Mouse (Mus musculus): ENCODE results near the gene Rps6ka5.

The Rps6ka5 gene

DNA sequence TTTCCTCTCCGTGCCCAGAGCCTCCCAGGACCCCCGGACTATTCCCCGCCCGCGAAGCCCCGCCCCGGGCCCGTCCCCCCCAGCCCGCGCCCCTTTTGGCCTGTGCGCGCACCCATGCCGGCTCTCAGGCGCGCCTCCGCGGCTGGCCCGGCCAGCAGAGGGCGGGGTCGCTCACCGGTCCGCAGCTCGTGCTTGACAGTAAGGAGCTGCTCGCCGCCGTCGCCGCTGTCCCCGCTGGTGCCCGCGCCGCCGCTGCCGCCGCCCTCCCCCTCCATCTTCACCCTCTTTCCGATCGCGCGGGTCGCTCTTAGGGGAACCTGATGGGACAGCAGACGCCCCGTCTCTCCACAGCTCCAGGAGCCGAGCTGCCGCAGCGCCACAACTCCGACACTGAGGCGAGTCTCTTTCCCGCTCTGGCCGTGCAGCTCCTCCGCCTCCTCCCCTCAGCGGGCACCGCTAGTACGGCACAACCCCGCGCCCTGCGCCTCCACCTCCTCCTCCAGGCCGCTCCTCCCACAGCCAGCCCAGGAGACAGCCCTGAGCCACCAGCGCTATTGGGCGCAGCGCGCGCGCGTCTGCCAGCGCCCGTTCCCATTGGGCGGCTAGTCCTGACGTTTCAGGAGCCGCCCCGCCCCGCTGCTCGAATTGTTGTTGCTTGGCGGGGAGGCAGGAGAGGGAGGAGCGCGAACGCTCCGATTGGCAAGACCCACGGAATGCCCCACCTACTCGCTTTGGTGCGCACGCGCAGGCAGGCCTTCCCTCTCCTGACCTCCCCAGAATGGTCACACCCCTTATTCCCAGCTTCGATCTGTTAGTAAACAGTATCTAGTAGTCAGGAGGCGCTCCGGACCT, 2.0 kb downstream of the Rps6ka5 start:
- peak; percentile 99 for DNase-seq

DNA sequence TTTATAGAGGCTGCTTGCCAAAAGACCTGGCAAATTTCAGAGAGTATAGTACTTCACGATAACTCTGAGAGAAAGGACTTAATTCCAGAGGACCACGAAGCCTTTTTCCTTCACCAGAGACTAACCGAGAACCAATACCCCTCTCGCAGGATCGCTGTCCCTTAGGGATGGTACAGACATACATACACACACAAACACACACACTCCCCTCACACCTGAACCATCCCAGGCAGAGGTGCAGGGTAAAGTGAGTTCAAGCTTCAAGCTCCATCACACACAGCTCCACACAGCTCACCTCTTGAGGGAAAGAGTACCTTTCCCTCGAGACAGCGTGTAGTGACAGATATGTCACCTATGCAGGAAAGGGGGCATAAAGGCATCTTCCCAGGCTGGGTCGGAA, 2.6 kb downstream of the Rps6ka5 start:
- DNase-seq: no peak

DNA sequence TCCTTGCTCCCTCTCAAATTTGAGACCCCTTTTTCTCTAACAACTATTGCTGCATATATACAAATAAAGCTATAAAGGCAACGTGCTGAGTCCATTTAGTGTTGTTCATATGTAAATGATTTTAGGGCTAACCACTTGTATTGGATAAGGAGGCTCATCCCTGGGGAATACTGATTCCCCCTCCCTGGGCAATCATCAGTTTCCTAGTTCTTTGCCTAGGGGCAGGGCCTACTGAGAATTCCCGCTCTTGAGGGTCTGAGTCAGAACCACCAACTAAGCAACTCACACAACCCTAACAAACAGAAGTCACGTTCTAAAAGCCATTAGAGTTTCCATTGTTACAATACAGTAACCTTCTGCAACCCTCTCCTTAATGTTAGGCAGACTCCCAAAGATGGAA, 6.0 kb downstream of the Rps6ka5 start:
- DNase-seq: no peak

DNA sequence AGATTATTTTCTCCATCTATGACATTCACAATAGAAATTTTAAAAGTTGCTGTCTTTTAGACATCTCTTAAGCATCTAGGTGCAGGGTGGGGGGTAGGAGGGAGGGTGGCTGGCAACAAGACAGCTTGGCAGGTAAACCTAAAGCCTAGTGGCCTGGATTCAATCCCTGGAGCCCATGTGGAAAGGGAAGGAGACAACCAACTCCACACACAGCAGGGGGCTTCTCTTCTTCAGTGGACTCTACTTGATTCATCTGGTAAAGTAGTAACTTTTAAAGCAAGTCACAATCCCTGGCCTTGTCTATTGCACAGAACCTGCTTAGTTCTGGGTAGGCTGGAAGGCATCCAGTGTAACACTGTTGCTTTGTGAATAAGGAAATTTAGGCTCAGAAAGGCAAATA, 9.3 kb downstream of the Rps6ka5 start:
- DNase-seq: no peak

DNA sequence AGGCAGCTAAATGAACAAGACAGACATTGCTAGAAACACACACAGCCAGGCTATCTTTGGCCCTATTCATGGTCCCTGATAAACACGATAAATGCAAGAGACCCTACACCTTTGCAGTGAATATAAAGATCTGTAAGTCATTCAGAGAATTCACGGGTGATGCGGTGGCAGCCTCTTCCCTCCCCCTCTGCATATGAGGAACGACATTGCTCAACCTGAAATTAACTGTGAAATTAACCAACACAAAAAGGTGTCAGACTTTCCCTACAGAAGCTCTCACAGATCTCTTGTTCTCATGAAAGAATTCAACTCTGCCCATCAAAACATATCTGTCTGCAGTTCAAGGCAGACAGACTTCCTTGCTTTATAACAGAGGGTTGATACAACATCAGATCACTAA, 9.8 kb downstream of the Rps6ka5 start:
- DNase-seq: no peak

DNA sequence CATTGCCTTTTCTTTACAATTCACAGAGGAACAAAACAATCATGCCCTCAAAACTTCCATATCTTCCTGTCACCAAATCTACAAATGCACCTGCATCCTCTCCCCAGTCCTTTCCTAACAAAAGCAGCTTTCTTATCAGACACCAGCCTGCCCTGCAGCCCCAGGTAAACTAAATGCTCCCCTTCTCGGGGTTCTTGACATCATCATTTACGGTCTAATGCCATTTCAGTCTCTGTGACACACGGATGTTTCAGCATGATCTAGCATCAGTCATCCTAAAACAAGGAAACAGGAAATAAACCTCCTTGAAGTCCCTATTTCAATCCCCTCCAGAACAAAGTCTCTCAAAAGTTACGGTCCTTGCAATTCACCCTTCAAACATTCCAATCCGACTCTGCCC, 15.0 kb downstream of the Rps6ka5 start:
- DNase-seq: no peak

DNA sequence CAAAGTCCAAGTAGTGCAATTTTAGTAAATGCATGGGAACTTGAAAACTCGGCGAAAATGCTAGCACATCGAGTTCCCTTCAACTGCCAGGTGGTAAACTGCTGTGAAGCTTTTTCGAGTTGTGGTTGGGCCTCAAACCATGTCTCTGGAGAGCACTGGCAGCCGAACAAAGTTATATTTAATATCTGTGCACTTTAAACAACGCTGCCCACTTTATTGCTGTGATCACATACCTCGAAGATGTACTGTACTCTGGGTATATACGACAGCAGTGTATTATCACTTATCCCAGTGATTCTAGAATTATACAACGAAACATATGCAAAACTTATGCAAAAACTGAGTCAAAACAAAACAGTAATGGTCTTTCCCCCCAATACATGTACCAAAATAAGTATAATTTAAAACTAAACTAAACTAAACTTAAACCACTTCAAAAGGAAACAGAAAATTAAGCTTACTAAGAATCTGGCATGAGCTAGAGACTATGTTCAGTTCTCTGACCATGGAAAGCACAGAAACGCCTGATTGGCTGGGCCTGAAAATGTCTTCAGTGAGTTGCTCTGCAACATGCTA, 15.6 kb downstream of the Rps6ka5 start:
- no peak for DNase-seq

DNA sequence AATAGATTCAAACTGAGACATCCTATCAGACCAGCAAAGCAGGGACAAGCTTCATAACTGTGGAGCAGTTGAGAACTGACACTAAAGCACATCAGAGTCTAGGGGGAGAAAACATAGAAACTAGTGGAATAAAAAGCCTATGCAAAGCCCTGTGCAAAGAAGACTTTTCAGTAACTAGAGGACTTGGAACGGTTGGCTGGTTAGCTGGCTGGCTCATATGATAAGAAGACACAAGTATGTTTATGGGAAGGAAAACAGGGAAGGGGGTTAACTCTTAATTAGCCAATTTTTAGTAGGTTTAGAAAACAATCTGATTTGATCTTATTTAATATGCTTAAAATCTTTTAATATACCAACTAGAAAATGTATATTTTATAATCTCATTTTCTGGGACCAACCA, 16.4 kb downstream of the Rps6ka5 start:
- DNase-seq: no peak

DNA sequence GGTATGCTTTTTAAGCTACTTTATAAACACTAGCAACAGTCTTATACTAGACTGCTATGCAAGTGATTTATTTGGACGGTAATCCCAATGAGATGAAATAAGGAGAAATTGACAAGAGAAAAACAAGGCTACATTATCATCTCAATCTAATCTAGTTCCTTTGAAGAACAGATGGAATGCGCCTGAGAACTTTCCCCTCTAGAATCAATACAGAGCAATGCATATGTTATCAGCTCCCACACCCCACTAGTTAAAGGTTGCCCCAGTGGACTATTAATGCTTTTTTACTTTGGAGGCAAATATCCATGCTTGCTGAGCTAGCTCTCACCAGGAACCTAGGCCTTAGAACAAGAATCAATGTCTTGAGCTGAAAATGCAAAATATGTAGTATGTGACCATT, 19.5 kb downstream of the Rps6ka5 start:
- no peak for DNase-seq

DNA sequence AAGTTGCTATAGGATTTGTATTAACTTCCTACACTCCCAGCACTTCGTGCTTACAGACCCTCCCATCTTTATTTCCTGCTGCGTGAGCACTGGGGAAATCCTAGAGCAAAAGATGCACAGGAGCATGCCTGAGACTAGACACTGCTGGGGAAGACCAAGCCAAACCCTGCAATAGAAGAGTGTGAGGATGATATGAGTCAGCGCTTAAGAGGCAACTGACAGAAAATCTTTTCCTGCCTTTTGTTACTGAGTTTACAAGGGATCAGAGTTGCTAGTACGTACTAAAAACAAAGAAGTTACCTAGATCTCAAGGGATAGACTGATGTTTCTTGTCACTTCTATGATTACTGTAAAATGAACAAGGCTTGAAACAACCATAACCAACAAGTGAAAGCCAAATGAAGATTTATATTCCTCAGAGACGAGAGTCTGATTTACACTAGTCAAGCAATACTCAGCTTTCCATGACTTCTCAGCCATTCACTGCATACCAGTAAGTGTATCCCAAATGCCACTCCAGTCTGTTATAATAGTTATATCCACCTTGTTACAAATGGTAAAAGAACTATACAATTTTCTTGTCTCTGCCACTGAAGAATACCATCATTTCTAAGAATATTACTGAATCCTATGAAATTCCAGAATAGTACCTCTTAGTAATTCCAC, 21.6 kb downstream of the Rps6ka5 start:
- no peak for DNase-seq

DNA sequence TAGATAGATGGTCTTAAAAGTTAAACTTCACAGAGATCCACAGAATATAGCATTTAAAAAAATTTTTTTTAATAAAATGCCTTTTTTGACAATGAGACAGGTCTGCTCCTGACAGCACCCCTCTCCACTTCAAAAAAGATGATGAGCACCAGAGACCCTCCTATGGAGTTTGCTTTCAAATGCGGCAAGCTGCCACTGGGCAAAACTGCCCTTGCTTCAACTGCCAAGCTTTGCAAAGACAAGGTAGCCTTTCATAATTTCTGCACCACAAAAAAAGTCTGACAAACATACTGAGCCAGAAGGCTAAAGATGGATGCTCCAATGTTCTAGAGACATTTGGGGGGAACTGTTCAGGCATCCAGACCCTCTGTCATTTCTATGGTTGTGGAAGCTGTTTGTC, 28.8 kb downstream of the Rps6ka5 start:
- no peak for DNase-seq

DNA sequence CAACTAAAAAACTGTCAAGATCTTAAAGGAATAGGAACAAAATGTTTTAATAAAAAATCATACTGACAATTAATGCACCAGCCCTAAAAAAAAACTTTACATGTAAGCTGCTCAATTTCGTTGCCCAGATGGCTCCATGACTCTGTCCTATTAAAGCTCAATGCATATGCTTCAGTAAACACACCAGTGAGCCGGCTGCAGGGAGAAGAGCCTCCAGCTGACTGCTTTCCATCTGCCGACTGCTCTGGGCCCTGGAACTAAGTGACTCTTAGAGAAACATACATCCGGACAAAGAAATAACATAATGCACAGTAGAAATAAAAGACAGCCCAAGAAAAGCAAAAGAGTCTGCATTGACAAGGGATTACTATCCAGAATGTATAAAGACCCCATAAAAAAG, 30.2 kb downstream of the Rps6ka5 start:
- no peak for DNase-seq

DNA sequence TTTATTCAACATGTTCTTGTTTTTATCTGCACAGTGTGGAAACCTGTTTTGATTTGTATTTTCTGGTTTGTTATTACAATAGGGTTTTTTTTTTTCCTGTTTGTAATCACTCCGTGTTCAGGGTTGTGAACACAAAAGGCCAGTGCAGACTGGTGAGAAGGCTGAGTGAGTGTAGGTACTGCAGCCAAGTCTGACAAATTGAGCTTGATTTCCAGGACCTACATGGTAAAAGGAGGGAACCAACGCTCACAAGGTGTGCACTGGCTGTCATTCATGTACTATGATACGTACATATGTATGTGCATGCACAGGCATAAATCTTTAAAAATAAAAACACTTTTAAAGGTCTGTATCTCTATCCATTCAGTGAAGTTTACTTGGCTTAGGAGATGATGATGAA, 31.5 kb downstream of the Rps6ka5 start:
- no peak for DNase-seq

DNA sequence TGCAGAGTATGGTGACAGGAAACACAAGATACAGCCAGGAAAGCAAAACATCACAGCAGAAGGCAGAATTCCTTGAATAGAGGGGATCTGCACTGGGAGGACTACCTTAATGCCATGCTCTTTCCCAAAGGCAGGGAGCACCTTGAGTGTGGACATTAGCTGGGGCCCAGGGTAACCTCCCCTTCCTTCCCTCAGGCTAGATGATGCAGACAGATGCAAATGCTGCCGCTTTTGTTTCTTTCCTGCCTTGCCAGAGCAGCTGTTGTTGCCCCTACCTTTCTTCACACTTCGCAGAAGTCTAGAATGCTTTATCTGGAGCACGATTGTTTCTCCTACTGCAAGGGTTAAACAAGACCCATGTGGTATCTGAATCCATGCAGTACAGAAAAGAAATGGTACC, 34.6 kb downstream of the Rps6ka5 start:
- no peak for DNase-seq

DNA sequence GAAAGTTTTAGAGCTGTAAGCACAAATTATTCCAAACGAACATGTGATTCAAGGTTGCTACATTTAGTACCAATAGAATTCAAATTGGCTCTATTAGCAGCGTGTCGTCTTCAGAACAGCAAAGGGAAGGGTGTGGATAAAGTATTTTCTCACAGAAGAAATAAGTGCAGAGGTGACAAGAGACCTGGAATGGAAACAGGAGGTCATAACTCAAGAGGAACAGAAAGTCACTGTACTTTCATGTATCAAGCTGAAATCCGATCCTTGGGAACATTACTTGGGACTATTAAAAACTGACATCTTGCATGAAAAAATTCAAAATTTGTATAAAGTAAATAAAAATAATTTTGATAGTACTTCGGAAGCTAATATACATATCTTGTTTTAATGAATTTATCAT, 36.3 kb downstream of the Rps6ka5 start:
- DNase-seq: no peak

DNA sequence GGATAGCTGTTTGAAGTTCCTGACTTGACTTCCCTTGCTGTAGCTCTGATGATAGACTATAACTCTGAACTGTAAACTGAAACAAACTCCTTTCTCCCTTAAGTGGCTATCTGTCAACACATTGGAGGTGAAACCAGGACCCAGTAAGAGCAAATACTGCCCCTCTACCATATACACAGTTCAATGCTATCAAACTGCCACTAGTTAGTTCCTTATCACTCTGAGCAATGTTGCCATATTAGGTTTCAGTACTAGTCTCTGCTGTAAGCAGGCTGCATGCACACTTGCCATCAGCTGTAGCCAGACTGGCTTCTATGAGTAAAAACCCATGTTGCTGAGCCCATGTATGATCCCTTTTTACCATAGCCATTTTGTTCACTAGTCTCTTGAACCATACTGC, 38.6 kb downstream of the Rps6ka5 start:
- DNase-seq: no peak

DNA sequence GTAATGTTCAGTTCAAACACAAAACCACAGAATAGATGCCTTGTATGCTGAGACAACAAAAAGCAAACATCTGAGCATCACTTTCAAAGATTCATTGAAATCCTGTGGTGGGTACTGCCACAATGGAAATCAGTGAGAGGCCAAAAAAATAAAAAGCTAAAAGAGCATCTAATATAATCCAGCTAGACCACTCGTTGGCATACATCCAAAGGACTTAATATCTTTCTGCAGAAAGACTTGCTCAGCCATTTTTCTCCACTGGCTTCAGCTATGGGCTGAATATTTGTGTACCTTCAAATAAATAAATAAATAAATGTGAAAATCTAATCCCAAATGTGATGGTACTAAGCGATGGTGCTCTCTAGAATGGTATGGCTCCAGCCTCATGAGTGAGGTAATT, 39.8 kb downstream of the Rps6ka5 start:
- DNase-seq: no peak

DNA sequence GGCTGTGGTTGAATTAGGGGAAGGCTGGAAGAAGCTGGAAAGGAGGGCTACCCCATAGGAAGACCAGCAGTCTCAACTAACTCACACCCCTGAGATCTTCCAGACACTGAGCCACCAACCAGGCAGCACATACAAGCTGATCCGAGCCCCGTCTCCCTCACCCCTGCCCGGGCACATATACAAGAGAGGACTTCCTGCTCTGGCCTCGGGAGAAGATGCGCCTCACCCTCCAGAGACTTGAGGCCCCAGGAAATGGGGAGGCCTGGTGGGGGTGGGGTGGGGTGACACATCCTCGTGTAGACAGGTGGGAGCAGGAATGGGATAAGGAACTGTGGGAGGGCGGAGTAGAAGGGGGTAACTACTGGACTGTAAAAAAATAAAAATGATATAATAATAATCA, 45.0 kb downstream of the Rps6ka5 start:
- DNase-seq: no peak

DNA sequence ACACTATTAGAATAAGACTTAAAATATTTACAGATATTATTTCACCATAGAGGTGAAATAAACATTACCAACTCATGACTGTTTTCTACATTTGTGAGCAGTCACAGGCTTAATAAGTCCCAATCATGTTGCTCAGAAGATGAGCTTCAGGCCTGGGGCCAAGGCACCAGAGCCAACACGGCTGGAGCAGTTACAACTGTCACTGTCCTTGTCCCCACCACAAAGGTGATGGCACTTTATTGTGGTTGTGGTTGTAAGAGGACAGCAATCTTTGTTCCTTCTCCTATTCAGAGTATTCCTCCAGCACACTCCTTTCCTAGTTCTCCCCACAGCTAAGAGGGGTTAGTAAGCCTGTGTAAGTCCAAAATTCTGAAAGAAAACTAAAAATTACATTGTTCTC, 45.5 kb downstream of the Rps6ka5 start:
- no peak for DNase-seq

DNA sequence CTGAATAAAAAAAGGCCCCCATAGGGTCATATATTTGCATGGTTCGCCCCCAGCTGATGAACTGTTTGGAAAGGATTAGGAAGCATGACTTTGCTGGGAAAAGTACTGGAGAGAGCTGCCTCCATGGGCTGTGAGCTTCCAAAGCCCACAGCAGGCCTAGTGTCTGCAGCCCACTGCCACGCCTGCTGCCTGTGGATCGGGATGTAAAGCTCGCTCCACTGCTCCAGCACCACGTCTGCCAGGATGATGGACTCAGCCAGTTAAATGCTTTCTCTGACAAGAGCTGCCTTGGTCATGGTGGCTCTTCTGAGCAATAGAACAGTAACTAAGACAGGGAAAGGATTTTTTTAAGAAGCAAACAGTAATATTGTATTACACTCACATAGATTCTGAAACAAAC, 46.1 kb downstream of the Rps6ka5 start:
- no peak for DNase-seq

DNA sequence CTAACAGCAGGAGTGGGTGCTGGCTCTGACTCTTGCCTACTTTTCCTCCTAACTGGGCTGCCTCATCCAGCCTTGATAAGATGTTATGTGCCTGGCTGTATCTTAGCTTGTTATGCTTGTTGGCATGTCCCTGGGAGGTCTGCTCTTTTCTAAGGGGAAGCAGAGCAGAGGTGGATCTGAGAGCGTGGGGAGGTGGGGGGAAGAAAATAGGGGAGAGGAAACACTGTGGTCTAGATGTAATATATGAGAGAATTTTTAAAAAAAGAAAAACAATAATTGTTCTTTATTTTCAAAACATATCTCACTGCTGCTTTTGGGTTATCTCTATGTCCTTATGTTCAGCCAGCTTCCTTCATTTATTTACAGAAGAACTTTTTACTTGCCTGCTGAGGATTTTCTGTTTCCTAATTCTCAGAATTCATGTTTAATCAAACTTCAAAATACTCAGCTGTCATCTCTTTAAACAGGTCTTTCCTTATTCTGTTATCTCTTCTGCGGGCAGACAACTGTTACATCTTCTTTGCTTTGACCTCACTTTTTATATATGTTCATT, 56.1 kb downstream of the Rps6ka5 start:
- DNase-seq: no peak

DNA sequence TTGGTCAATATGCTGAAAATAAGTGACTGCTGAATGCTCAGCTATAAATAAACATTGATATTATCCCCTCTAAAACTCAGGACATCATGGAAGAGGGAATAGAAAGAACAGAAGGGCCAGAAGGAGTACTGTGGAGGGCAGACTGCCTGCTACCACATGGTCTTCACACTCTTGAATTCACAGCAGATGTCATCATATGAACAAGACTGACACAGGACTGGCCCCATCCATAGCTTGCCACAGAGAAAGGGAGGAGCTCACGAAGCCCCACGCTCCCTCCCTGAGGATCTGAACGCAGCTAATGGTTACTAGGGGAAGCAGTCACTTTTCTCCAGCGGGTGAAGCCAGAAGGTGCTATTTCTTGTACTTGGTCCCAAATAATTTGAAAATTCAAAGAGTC, 61.5 kb downstream of the Rps6ka5 start:
- no peak for DNase-seq

DNA sequence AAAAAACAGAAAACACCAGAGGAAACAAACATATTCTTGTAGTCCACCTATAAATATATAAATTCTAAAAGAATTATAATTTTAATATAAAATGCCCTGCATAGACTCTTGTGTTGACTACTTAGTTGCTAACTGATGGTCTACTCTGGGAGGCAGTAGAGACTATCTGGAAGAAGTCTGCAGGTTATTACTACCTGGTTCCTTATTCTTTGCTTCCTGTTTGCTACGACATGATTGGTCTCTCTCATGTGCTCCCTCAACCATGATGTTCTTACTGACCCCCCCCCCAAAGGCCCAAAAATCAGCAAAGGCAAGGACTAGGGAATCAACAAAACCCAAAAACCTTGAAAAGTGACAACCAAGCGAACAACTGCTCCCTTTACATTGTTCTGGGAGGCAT, 66.7 kb downstream of the Rps6ka5 start:
- no peak for DNase-seq

DNA sequence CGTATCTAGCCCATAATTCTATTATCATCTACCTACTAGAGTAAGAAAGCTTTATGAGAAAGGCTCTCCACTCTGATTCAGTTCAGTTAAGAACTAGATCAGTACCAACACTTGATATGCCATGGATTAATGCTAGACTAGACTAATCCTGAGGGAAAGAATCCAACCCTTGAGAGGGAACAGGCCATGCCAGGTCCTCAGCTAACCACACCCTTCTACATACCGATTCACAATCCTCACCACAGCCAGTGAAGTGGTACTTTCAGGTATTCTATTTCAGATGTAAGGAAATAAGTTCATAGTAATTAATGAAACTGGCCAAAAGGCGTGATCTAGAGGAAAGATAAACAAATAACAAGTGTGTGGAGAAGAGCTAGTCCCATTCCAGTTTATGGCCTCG, 70.8 kb downstream of the Rps6ka5 start:
- DNase-seq: no peak
